9 mouse cellular contexts compared by ENCODE assay signal in the genomic region with DNA sequence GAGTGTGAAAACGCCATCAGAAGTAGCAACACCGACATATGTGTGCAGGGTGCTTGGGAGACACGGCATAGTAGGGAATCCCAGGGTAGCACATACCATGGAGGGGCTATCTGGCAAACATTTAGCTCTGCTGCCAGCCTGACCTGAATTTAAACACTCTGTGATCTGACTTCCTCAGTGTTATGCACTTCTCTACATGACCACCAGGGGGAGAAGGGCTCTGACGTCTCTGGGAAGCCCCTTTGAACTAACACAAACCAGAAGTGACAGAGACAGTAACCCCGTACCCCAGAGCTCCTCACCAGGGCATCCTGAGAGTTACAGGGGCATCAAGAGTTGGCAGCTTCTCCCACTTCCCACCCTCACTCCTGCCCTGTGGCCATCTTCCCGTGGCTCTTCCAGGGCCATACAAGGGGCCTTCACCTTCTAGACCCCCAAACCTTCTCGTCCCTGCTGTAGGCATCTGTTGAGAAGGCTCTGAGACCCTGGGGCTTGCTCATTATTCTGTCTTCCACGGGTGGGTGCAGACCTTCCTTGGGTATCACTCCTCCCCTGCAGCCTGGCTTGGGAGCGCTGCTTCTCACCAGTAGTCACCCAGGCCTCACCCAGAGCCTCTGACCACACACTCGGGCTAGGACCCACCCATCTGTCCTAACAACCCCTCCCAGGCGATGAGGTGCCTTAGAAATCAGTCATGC. TPM values are rescaled to one million over a fixed set of nuclear protein-coding genes. Genes with fewer than 3 reads are reported as not detected.
DNase-seq lines count a peak whose midpoint lies in the region; ATAC-seq and TF ChIP-seq lines count a peak whose summit lies in the region.
"Had no signal": no experiment of that assay in that cellular context is flagged by ENCODE, and none has a peak within 500 bp of the region (broad histone marks: within the 10 kb centered on the region; RNA-seq: fewer than 3 reads in every experiment).

No protein-coding gene starts in this region.

- no peak overlapping the region for H3K4me3 ChIP-seq in heart, postnatal 0 days (ENCODE audit: low read depth, low read length)
- H3K4me3 ChIP-seq in heart, embryonic 11.5 days (ENCODE audit: low read depth, low read length), result no peak overlapping the region
- H3K4me3 ChIP-seq in ES-Bruce4 (ENCODE audit: low read depth, low read length), result no peak overlapping the region

- H3K27ac ChIP-seq in heart, postnatal 0 days (ENCODE audit: low read depth), result no peak overlapping the region
- no peak overlapping the region for H3K27ac ChIP-seq in heart, embryonic 11.5 days (ENCODE audit: low read depth, low read length)
- H3K27ac ChIP-seq in ES-Bruce4 (ENCODE audit: insufficient read depth, low read length), result no peak overlapping the region
- H3K27ac ChIP-seq: macrophage had no signal

- intact Hi-C loops in heart, postnatal 36 days (cut with DNase I), result loop anchor here (1.0 to 5.0 kb wide), 2 partner anchors 18 to 154 kb away; no protein-coding TSS in a partner anchor
- intact Hi-C loops in left cerebral cortex, postnatal 36 days (cut with DNase I), result loop anchor here (10.0 kb wide), 1 partner anchor 543 kb away; no protein-coding TSS in a partner anchor

- no peaks in the 10 kb centered on the region for H3K9me3 ChIP-seq in heart, postnatal 0 days (replicated peaks; ENCODE audit: control insufficient read depth, low read length)
- H3K9me3 ChIP-seq in heart, embryonic 11.5 days (replicated peaks; ENCODE audit: control insufficient read depth, low read length), result no peaks in the 10 kb centered on the region
- no peaks in the 10 kb centered on the region for H3K9me3 ChIP-seq in ES-Bruce4 (replicated peaks; ENCODE audit: control insufficient read depth, insufficient read depth, low read length, poor library complexity, severe bottlenecking)

- H3K4me1 ChIP-seq in heart, postnatal 0 days (ENCODE audit: control insufficient read depth, insufficient read depth), result no peaks in the 10 kb centered on the region
- H3K4me1 ChIP-seq in heart, embryonic 11.5 days (ENCODE audit: control insufficient read depth, insufficient read depth, low read length), result 0 out of 2 replicates have a peak, but pooled peaks cover under 1% of the 10 kb centered on the region
- peaks cover 16% of the 10 kb centered on the region for H3K4me1 ChIP-seq in ES-Bruce4 (ENCODE audit: control insufficient read depth, insufficient read depth, low read length)

- H3K27me3 ChIP-seq in heart, postnatal 0 days (ENCODE audit: control insufficient read depth, insufficient read depth, low read length), result no peaks in the 10 kb centered on the region
- H3K27me3 ChIP-seq in heart, embryonic 11.5 days (ENCODE audit: control insufficient read depth, insufficient read depth, low read length), result 0 out of 2 replicates have a peak, but pooled peaks cover 3% of the 10 kb centered on the region
- H3K27me3 ChIP-seq in ES-Bruce4 (ENCODE audit: control insufficient read depth, insufficient read depth, low read length, poor library complexity, severe bottlenecking), result no peaks in the 10 kb centered on the region
- no peaks in the 10 kb centered on the region for H3K27me3 ChIP-seq in splenic B cell, adult 2 months (ENCODE audit: control insufficient read depth, insufficient read depth, low read length, poor library complexity, severe bottlenecking)

- peak; percentile 65 for DNase-seq in heart, postnatal 0 days (ENCODE audit: low spot score)
- peak; percentile 88 for DNase-seq in cerebellum, adult 9-10 months
- peak; percentile 34 to 38 for DNase-seq in heart, postnatal 36 days
- peak; percentile 38 for DNase-seq in lung, postnatal 25 days (ENCODE audit: low spot score)
- peak; percentile 81 for DNase-seq in splenic B cell, adult 2 months (ENCODE audit: low read depth, low spot score)
- no peak for DNase-seq in left cerebral cortex, postnatal 36 days (ENCODE audit: low spot score in 2 of 2)

- WGBS in heart, postnatal 0 days, result 43% methylated on average over 11 of the region's 11 CpGs
- WGBS in heart, embryonic 11.5 days (ENCODE audit: insufficient replicate concordance), result 43% methylated on average over 11 of the region's 11 CpGs

- peak; percentile 66 for ATAC-seq in heart, postnatal 0 days (ENCODE audit: insufficient read depth, low read depth)
- ATAC-seq in heart, embryonic 11.5 days (replicated peaks; ENCODE audit: insufficient number of reproducible peaks, low FRiP score, low TSS enrichment), result no peak

- no peak for TF ChIP-seq POLR2A in ES-Bruce4 (IDR thresholded peaks at IDR 0.05; ENCODE audit: insufficient read depth, low read length)

- TF ChIP-seq EP300 in heart, postnatal 0 days (IDR thresholded peaks at IDR 0.05; ENCODE audit: low read depth), result no peak
- no peak for TF ChIP-seq EP300 in ES-Bruce4 (IDR thresholded peaks at IDR 0.05; ENCODE audit: insufficient read depth, low read depth, low read length)

- H3K4me2 ChIP-seq in heart, postnatal 0 days (ENCODE audit: low read depth, low read length), result no peak overlapping the region
- no peak overlapping the region for H3K4me2 ChIP-seq in heart, embryonic 11.5 days

- 0 out of 2 replicates have a peak overlapping the region, but pooled peaks have one; percentile 5 for H3K9ac ChIP-seq in heart, postnatal 0 days (replicated peaks; ENCODE audit: low read depth, low read length)
- no peak overlapping the region for H3K9ac ChIP-seq in heart, embryonic 11.5 days (ENCODE audit: low read depth, low read length)
- no peak overlapping the region for H3K9ac ChIP-seq in ES-Bruce4 (ENCODE audit: low read depth, poor library complexity, severe bottlenecking)

- no peaks in the 10 kb centered on the region; the same call in 1 of the 2 replicates for H3K36me3 ChIP-seq in heart, postnatal 0 days (replicated peaks; ENCODE audit: control insufficient read depth, insufficient read depth, low read length)
- H3K36me3 ChIP-seq in heart, embryonic 11.5 days (ENCODE audit: control insufficient read depth, insufficient read depth, low read length), result no peaks in the 10 kb centered on the region
- H3K36me3 ChIP-seq in ES-Bruce4 (ENCODE audit: control insufficient read depth, insufficient read depth, low read length, poor library complexity, severe bottlenecking), result no peaks in the 10 kb centered on the region
- no peaks in the 10 kb centered on the region for H3K36me3 ChIP-seq in splenic B cell, adult 2 months (ENCODE audit: control insufficient read depth, insufficient read depth, low read length, poor library complexity, severe bottlenecking)

- TF ChIP-seq CTCF in heart, postnatal 0 days (IDR thresholded peaks at IDR 0.05; ENCODE audit: low read depth), result peak; percentile 90
- peak; percentile 38 for TF ChIP-seq CTCF in ES-Bruce4 (IDR thresholded peaks at IDR 0.05; ENCODE audit: low read depth, low read length)

RNA-seq across cellular contexts. Expression of a gene that starts 37.3 kb away (rescaled TPM):
- total RNA-seq in heart, postnatal 0 days (2014; rRNA removed; ENCODE audit: low replicate concordance), result not detected in 2 replicates
- polyA plus RNA-seq in heart, postnatal 0 days (2015; fragmentation: Nextera tagmentation; extraction: Ambion mirVana), result not detected in 2 replicates
- not detected in 2 replicates for polyA plus RNA-seq in heart, embryonic 11.5 days (2014; fragmentation: Nextera tagmentation; extraction: Ambion mirVana)
- not detected in 2 replicates for polyA plus RNA-seq in ES-Bruce4 (2011; ENCODE audit: insufficient read depth, insufficient read length, low read depth, missing spikeins)
- total RNA-seq in heart, postnatal 36 days (2021), result not detected
- total RNA-seq in left cerebral cortex, postnatal 36 days (2021), result 1 to 10 TPM; 1.1 to 2.5 TPM
- polyA plus RNA-seq: macrophage had no signal

Comparison
In these comparisons a context has a peak if more than half of its experiments do, and no peak if none do; other contexts are left out.
1. DNase-seq: peak in heart, postnatal 0 days (single experiment), cerebellum, adult 9-10 months (single experiment), heart, postnatal 36 days (2 of 2), lung, postnatal 25 days (single experiment) and splenic B cell, adult 2 months (single experiment); none in left cerebral cortex, postnatal 36 days (0 of 2).